ENCODE assay signal across 27 mouse cellular contexts in the genomic region with DNA sequence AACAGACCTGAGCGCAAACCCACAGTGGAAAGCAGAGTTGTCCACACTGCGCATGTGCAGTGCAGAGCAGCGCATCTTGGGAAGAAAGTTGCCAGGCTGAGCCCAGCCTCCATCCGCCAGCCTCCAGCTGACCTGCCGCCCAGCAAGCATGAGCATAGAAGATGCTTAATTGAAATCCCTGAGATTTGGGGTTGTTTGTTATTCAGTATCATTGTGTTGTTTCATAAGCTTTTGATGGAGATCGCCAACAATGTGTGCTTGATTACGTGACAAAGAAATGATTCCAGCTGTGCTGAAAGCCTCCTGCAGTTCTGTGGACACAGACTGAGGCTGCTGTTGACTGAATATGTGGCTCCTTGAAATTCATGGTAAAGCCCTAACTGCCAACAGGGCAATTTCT.
DNase-seq lines count a peak whose midpoint lies in the region; ATAC-seq lines count a peak whose summit lies in the region.
"Had no signal": no experiment of that assay in that cellular context is flagged by ENCODE, and none has a peak within 500 bp of the region (broad histone marks: within the 10 kb centered on the region; RNA-seq: fewer than 3 reads in every experiment).

No protein-coding gene starts in this region.

- H3K9ac ChIP-seq in forebrain, embryonic 14.5 days (ENCODE audit: low read length) = no peak overlapping the region
- no peak overlapping the region for H3K9ac ChIP-seq in forebrain, embryonic 12.5 days
- no peak overlapping the region for H3K9ac ChIP-seq in lung, embryonic 16.5 days (ENCODE audit: low read length)
- H3K9ac ChIP-seq: embryonic facial prominence, embryonic 12.5 days; heart, embryonic 15.5 days; hindbrain, embryonic 13.5 days; liver, embryonic 14.5 days had no signal

- no peaks in the 10 kb centered on the region for H3K9me3 ChIP-seq in forebrain, embryonic 14.5 days (replicated peaks; ENCODE audit: control insufficient read depth, low read length)
- no peaks in the 10 kb centered on the region for H3K9me3 ChIP-seq in forebrain, embryonic 12.5 days
- H3K9me3 ChIP-seq in lung, embryonic 16.5 days (ENCODE audit: control insufficient read depth, low read length) = no peaks in the 10 kb centered on the region
- H3K9me3 ChIP-seq: embryonic facial prominence, embryonic 12.5 days; heart, embryonic 15.5 days; hindbrain, embryonic 13.5 days had no signal

- H3K4me1 ChIP-seq in forebrain, embryonic 14.5 days (ENCODE audit: control insufficient read depth, insufficient read depth, low read length) = no peaks in the 10 kb centered on the region; the same call in 1 of the 2 replicates
- H3K4me1 ChIP-seq in forebrain, embryonic 12.5 days = peaks cover 6% of the 10 kb centered on the region; the same call in 1 of the 2 replicates
- H3K4me1 ChIP-seq in lung, embryonic 16.5 days (replicated peaks; ENCODE audit: control insufficient read depth, insufficient read depth, low read length) = peaks cover 5% of the 10 kb centered on the region; the same call in 1 of the 2 replicates
- H3K4me1 ChIP-seq: heart, embryonic 15.5 days; hindbrain, embryonic 13.5 days had no signal

- ATAC-seq in forebrain, embryonic 14.5 days = peak; percentile 52; the same call in 1 of the 2 replicates
- no peak for ATAC-seq in forebrain, embryonic 12.5 days (ENCODE audit: low FRiP score)
- peak; percentile 89 for ATAC-seq in lung, embryonic 16.5 days (ENCODE audit: low read depth)
- ATAC-seq: intestine, postnatal 0 days; midbrain, embryonic 16.5 days had no signal

- H3K27me3 ChIP-seq in forebrain, embryonic 14.5 days (replicated peaks; ENCODE audit: control insufficient read depth, insufficient read depth, low read length) = no peaks in the 10 kb centered on the region
- 0 out of 2 replicates have a peak, but pooled peaks cover 3% of the 10 kb centered on the region for H3K27me3 ChIP-seq in forebrain, embryonic 12.5 days
- no peaks in the 10 kb centered on the region for H3K27me3 ChIP-seq in lung, embryonic 16.5 days (ENCODE audit: control insufficient read depth, insufficient read depth, low read depth, low read length)
- H3K27me3 ChIP-seq: heart, embryonic 15.5 days; hindbrain, embryonic 13.5 days had no signal

- H3K27ac ChIP-seq in forebrain, embryonic 14.5 days (ENCODE audit: low read depth, low read length) = no peak overlapping the region; the same call in 1 of the 2 replicates
- no peak overlapping the region for H3K27ac ChIP-seq in forebrain, embryonic 12.5 days
- peak overlapping the region; percentile 54; the same call in 1 of the 2 replicates for H3K27ac ChIP-seq in lung, embryonic 16.5 days (ENCODE audit: low read length)
- H3K27ac ChIP-seq: embryonic facial prominence, embryonic 12.5 days; heart, embryonic 15.5 days; hindbrain, embryonic 13.5 days; liver, embryonic 14.5 days had no signal

- H3K4me3 ChIP-seq in forebrain, embryonic 14.5 days (ENCODE audit: low read depth, low read length) = no peak overlapping the region
- no peak overlapping the region for H3K4me3 ChIP-seq in forebrain, embryonic 12.5 days (replicated peaks)
- H3K4me3 ChIP-seq in lung, embryonic 16.5 days (ENCODE audit: low read length) = no peak overlapping the region
- H3K4me3 ChIP-seq: embryonic facial prominence, embryonic 12.5 days; heart, embryonic 15.5 days; hindbrain, embryonic 13.5 days had no signal

- WGBS in forebrain, embryonic 14.5 days = 61% methylated on average over 7 of the region's 7 CpGs
- 57% methylated on average over 7 of the region's 7 CpGs for WGBS in forebrain, embryonic 12.5 days
- 58% methylated on average over 7 of the region's 7 CpGs for WGBS in lung, embryonic 16.5 days

- no peak for DNase-seq in forebrain, embryonic 14.5 days (ENCODE audit: low spot score)
- peak; percentile 28 for DNase-seq in ZHBTc4 (ENCODE audit: low read depth, low spot score)
- DNase-seq in lung, postnatal 36 days = peak; percentile 55
- DNase-seq in layer of hippocampus, adult 9-11 months = no peak
- no peak for DNase-seq in gastrocnemius, postnatal 14 days
- DNase-seq: adrenal gland, postnatal 25 days; cerebellum, adult 11-12 months; cerebellum, adult 9-11 months; embryo, embryonic 11 days; gastrocnemius, postnatal 10 days; heart, postnatal 36 days; kidney, adult 9 months; kidney, postnatal 10 days; liver; spleen, adult 18-20 months; thymus, adult 2 months; thymus, postnatal 36 days had no signal

- intact Hi-C loops in gastrocnemius, postnatal 14 days (cut with DNase I; ENCODE audit: low total_unique reads) = no loop called here

- H3K4me2 ChIP-seq in forebrain, embryonic 14.5 days (ENCODE audit: low read length) = no peak overlapping the region
- no peak overlapping the region for H3K4me2 ChIP-seq in forebrain, embryonic 12.5 days
- H3K4me2 ChIP-seq in lung, embryonic 16.5 days (ENCODE audit: low read depth, low read length) = no peak overlapping the region
- H3K4me2 ChIP-seq: embryonic facial prominence, embryonic 12.5 days; heart, embryonic 15.5 days; hindbrain, embryonic 13.5 days; midbrain, embryonic 11.5 days had no signal

- H3K36me3 ChIP-seq in forebrain, embryonic 14.5 days (ENCODE audit: control insufficient read depth, insufficient read depth, low read length) = no peaks in the 10 kb centered on the region
- no peaks in the 10 kb centered on the region for H3K36me3 ChIP-seq in forebrain, embryonic 12.5 days (replicated peaks)
- H3K36me3 ChIP-seq in lung, embryonic 16.5 days (ENCODE audit: control insufficient read depth, insufficient read depth, low read length) = no peaks in the 10 kb centered on the region
- H3K36me3 ChIP-seq: embryonic facial prominence, embryonic 12.5 days; G1E; heart, embryonic 15.5 days; hindbrain, embryonic 13.5 days had no signal

Comparison
In these comparisons a context has a peak if more than half of its experiments do, and no peak if none do; other contexts are left out.
1. DNase-seq: peak in ZHBTc4 (single experiment) and lung, postnatal 36 days (single experiment); none in forebrain, embryonic 14.5 days (single experiment), layer of hippocampus, adult 9-11 months (single experiment) and gastrocnemius, postnatal 14 days (single experiment).